Mouse (Mus musculus) left cerebral cortex, postnatal 36 days (tissue): ENCODE data around the gene Vmn1r181. TPM values are rescaled to one million over a fixed set of nuclear protein-coding genes. Genes with fewer than 3 reads are reported as not detected.
"Not testable (repeated sequence)": the region's sequence is repeated elsewhere in the genome, so short reads cannot be mapped to it uniquely, and the experiment has no call there.

Source experiments
- DNase-seq, 2 experiments: peaks; one replicate each; pipeline ENCODE4 v3.0.0; 2021 to 2022; ENCODE audit warnings: low spot score in 2 of 2, mixed read lengths in 1 of 2
- intact Hi-C: fragments of 180-260 bp; cut with DNase I; formaldehyde crosslinking; loops from one replicate; pipeline ENCODE4 v1.15.1; 2025
- total RNA-seq, 2 experiments: library from RNA; stranded (reverse); gene quantifications; 2 replicates each; pipeline ENCODE4 v1.2.3; 2021

Vmn1r181 gene
- total RNA-seq: not detected

- DNase-seq, intact Hi-C loops: not testable (repeated sequence)
Observed at GRCm38 (mm10) chr7:23974315-23974714, at the start of gene Vmn1r181. Vmn1r181 (plus strand) TSS chr7:23974615.

- intact Hi-C loops: no loop called here
- DNase-seq: no peak
Observed at GRCm38 (mm10) chr7:23926678-23927077, 47.7 kb upstream of the Vmn1r181 start, which contains the start of gene Vmn1r179. Vmn1r179 (plus strand) TSS chr7:23926978.

GRCm38 (mm10) chr7:23950332-23950731, 24.1 kb upstream of the Vmn1r181 start, which contains the start of gene Vmn1r180:
Vmn1r180 (plus strand) TSS chr7:23950632.
- intact Hi-C loops: no loop called here
- no peak for DNase-seq

GRCm38 (mm10) chr7:23968044-23968443, 6.4 kb upstream of the Vmn1r181 start:
- intact Hi-C loops: loop anchor here (10.0 kb wide), 1 partner anchor 327 kb away; no protein-coding TSS in a partner anchor

GRCm38 (mm10) chr7:24001391-24001790, 27.0 kb downstream of the Vmn1r181 start, which contains the start of gene V1rd19:
V1rd19 (plus strand) TSS chr7:24001691.
- intact Hi-C loops: no loop called here
- DNase-seq: no peak

More at GRCm38 (mm10) chr7:23968044-23968443, 6.4 kb upstream of the Vmn1r181 start:
- peak in 1 of 2 experiments; percentile 4 for DNase-seq

Other genes starting within 250 kb of the Vmn1r181 start
- not detected for gene Vmn1r174, start 222.3 kb upstream of the Vmn1r181 start, total RNA-seq
- not detected for gene Vmn1r175, start 164.0 kb upstream of the Vmn1r181 start, total RNA-seq
- gene Vmn1r176, start 137.2 kb upstream of the Vmn1r181 start, total RNA-seq: not detected
- not detected for gene Vmn1r177, start 108.2 kb upstream of the Vmn1r181 start, total RNA-seq
- gene Vmn1r178, start 82.6 kb upstream of the Vmn1r181 start, total RNA-seq: not detected
- not detected for gene Vmn1r179, start 47.6 kb upstream of the Vmn1r181 start, total RNA-seq
- not detected for gene Vmn1r180, start 24.0 kb upstream of the Vmn1r181 start, total RNA-seq
- gene V1rd19, start 27.1 kb downstream of the Vmn1r181 start, total RNA-seq: not detected
- gene Vmn1r183, start 78.6 kb downstream of the Vmn1r181 start, total RNA-seq: not detected
- gene Zfp180, start 107.3 kb downstream of the Vmn1r181 start, total RNA-seq: 10 to 100 TPM; 42.8 to 54.9 TPM
- 10 to 100 TPM in 1 of 2 experiments, 1 to 10 TPM in 1; 8.9 to 13.0 TPM for gene Zfp112, start 137.7 kb downstream of the Vmn1r181 start, total RNA-seq
- gene Zfp235, start 159.6 kb downstream of the Vmn1r181 start, total RNA-seq: 10 to 100 TPM; 20.5 to 23.5 TPM
- 1 to 10 TPM; 3.3 to 4.3 TPM for gene Zfp114, start 200.4 kb downstream of the Vmn1r181 start, total RNA-seq
- 10 to 100 TPM; 11.2 to 11.9 TPM for gene Zfp111, start 236.8 kb downstream of the Vmn1r181 start, total RNA-seq